Mouse (Mus musculus): ENCODE data around the gene Arhgap28. TPM values are rescaled to one million over a fixed set of nuclear protein-coding genes. Genes with fewer than 3 reads are reported as not detected.

Gene Arhgap28
- total RNA-seq, 2 experiments from 2014 or later, result 1.2 to 1.3 TPM

- ATAC-seq (replicated peaks; ENCODE audit: poor library complexity), result no peak
Measured at GRCm38 (mm10) chr17:67941026-67941425, 62.9 kb downstream of the Arhgap28 start.

GRCm38 (mm10) chr17:67937050-67937449, 66.9 kb downstream of the Arhgap28 start:
- ATAC-seq (replicated peaks; ENCODE audit: poor library complexity), result peak; percentile 76

DNA sequence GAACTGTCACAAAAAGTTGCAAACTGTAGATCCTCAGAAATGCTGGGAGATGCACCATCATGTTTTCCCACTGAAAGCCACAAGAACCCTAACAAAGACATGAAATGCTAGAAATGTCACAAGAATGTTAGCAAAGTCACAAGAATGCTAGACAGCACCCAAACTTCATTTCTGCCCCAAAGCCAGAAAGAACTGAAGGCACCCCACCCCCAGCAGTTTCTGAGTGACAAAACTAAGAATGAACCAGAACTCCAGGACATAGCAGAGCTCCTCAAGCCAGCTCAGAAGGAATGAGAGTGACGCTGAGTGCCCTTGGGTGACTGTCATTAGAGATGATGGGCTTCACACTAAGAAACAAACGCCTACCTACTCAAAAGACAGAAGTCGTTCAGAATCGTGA, 68.4 kb downstream of the Arhgap28 start:
- no peak for ATAC-seq (replicated peaks; ENCODE audit: poor library complexity)

DNA sequence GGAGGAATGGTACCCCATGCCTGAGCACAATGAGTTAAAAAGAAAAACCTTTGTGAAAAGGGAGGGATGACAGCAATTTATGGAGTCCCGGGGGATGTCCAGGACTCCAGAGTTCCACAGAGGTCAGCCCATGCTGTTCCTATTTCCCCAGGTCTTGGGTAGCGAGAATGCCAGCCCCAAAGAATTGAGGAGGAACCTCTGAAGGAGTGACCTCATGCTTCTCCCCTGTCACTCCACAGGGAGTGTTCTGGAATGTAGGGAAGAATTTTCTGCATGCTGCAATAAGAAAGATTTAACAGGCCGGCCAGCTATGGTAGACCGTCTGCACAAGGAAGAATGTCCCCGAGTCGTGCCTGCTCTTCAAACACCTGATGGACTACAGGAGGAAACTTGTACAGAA, 72.5 kb downstream of the Arhgap28 start:
- no peak for ATAC-seq (replicated peaks; ENCODE audit: poor library complexity)

DNA sequence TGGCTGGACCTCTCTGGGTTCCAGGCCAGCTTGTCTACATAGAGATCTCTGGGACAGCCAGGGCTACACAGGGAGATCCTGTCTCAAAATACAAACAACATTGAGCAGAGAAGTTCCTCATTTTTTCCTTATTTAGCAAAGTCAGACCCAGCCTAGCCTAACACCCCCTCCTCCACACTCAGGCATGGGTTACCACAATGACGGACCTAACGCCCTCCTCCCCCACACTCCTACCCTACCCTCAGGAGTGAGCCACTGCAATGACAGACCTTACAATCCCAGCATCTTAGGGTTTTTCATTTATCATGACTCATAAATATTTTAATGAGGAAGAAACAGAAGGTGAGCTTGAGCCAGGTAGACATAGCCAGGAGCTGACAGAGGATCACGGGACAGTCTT, 73.0 kb downstream of the Arhgap28 start:
- ATAC-seq (replicated peaks; ENCODE audit: poor library complexity), result peak; percentile 93

DNA sequence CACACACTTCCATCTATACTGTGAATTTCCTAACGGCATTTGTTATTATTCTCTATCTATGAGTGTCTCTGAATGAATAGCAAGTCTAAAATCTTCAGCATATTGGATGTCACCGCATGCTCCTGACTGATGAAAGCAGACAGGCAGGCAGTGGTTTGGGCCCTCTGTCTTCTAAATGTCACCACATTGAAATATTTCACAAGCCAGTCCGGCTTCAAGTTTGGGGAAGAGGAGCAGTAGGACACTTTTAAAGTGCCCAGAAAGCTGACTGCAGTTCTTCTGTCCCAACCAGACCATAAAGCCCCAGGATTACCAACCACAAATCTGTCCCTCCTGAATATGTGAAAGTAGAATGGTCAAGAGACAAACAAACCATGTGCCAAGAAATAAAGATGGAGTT, 73.5 kb downstream of the Arhgap28 start:
- peak; percentile 76 for ATAC-seq (replicated peaks; ENCODE audit: poor library complexity)

GRCm38 (mm10) chr17:67928280-67928679, 75.6 kb downstream of the Arhgap28 start:
- ATAC-seq (replicated peaks; ENCODE audit: poor library complexity), result no peak

GRCm38 (mm10) chr17:67927864-67928263, 76.1 kb downstream of the Arhgap28 start:
- ATAC-seq (replicated peaks; ENCODE audit: poor library complexity), result no peak

GRCm38 (mm10) chr17:67919959-67920358, 84.0 kb downstream of the Arhgap28 start:
- no peak for ATAC-seq (replicated peaks; ENCODE audit: poor library complexity)

GRCm38 (mm10) chr17:67918201-67918600, 85.7 kb downstream of the Arhgap28 start:
- ATAC-seq (replicated peaks; ENCODE audit: poor library complexity), result no peak

DNA sequence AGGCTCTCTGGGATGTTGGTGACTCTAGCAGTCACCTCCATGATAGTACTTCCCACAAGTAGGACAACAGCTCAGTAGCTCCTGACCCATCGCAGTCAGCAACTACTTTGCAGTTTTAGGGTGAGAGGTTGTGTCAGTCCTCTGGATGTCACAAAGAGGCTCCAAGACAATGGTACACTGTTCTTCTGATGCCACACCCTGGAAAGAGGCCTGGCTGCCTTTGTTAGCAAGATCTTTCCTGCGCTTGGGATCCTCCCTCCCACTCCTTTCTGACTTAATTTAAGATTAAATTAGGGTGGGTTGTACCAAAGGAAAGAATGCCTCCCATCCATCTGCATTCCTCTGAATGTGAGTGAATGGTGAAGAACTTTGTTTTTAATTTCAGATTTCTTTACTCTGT, 87.0 kb downstream of the Arhgap28 start:
- ATAC-seq (replicated peaks; ENCODE audit: poor library complexity), result no peak

DNA sequence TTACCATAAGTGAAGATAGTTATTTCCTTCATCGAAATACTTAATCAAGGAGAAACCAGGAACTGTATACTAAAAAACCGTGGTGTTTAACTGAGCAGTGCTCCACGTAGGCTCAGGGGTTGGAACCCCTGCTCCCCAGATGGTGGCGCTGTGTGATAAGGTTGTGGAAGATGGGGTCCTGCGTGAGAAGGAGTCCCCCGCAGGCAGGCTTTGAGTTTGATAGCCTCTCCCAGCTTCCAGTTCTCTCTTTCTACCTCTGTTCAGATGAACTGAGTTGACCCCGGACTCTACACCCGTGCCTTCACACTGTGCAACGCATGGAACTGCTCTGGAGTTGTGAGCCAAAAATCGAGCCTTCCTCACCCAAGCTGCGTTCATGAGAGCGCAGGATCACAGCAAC, 91.3 kb downstream of the Arhgap28 start:
- ATAC-seq (replicated peaks; ENCODE audit: poor library complexity), result peak; percentile 97

GRCm38 (mm10) chr17:67912051-67912450, 91.9 kb downstream of the Arhgap28 start:
- ATAC-seq (replicated peaks; ENCODE audit: poor library complexity), result no peak

DNA sequence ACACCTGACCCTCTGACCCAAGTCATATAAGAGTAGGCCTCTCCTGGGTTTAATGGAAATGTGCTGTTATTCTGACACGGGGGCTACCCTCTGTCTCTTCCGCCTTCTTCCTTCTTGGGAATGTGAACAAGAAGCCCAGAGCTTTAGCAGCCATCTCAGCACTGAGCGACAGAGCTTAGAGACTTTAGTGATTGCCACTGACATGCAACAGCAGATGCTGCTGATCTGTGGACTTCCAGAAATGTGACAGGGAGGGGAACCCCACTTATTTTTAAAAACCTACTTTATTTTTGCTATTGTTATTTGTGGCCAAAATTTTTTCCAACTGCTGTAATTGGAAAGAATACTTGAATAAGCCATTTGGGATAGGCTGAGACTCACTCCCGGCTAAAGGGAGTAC, 95.4 kb downstream of the Arhgap28 start:
- ATAC-seq (replicated peaks; ENCODE audit: poor library complexity), result no peak

- no peak for ATAC-seq (replicated peaks; ENCODE audit: poor library complexity)
Measured at GRCm38 (mm10) chr17:67908137-67908536, 95.8 kb downstream of the Arhgap28 start.

- ATAC-seq (replicated peaks; ENCODE audit: poor library complexity), result no peak
Measured at GRCm38 (mm10) chr17:67907532-67908054, 96.3 kb downstream of the Arhgap28 start.

DNA sequence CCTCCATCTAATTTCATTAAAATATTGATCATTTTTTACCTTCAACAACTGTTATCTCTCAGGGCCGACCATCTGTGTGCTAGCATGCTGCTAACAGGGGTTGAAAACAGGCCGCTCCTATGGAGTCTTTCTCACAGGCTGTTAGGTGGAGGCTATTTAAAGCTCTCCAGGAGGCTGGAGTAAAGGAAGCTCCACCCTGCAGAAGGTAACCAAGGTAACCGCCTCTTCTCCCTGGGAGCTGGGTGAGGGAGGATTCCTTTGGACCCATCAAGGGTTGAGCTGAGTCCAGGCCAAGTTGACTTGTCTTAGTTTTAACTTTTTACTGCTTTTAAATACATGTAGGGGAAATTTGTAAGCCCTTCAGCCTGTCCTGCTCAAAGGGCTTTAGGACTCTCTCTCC, 97.7 kb downstream of the Arhgap28 start:
- no peak for ATAC-seq (replicated peaks; ENCODE audit: poor library complexity)

GRCm38 (mm10) chr17:67904315-67904944, 99.5 kb downstream of the Arhgap28 start:
- no peak for ATAC-seq (replicated peaks; ENCODE audit: poor library complexity)

- ATAC-seq (replicated peaks; ENCODE audit: poor library complexity), result peak; percentile 76
Measured at GRCm38 (mm10) chr17:67902847-67903246, 101.1 kb downstream of the Arhgap28 start.

DNA sequence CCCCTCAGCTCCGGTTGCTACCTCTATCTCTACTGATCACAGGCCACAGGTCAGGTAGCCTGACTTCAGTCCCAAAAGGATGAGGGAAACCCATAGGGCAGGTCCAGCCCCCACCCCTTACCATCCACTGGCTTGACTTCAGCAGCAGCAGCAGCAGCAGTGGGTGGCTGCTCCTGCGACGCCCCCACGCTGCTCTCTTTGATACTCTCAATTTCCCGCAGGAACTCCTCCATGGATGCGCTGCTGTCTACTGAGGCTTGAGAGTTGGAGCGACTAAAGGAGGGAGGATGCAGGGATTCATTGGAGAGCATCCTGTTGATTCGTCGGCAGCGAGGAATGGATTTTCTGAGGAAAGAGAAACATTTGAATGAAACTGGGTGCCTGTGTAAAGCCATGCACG, 102.8 kb downstream of the Arhgap28 start:
- no peak for ATAC-seq (replicated peaks; ENCODE audit: poor library complexity)

DNA sequence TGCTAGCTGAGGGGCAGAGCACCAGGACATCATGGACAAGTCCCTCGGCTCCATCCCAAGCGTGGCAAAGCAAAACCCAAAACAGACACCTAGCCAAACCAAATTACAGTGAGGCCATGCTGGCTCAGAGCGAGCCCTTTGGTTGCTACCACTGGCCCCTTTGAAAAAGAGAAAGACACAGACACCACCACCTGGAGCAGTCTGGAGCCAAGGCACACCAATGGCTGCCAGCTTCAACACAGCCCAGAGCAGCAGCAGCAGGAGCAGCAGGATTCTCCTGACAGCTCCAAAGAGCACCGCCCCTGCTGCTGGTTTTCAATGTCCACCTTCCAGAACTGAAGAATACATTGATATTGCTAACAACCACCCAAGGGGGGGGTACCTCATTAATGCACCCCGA, 104.5 kb downstream of the Arhgap28 start:
- ATAC-seq (replicated peaks; ENCODE audit: poor library complexity), result no peak

GRCm38 (mm10) chr17:67896413-67896812, 107.5 kb downstream of the Arhgap28 start:
- no peak for ATAC-seq (replicated peaks; ENCODE audit: poor library complexity)
